Mouse (Mus musculus): ENCODE results near the gene Lactbl1. TPM values are rescaled to one million over a fixed set of nuclear protein-coding genes. Genes with fewer than 3 reads are reported as not detected.

Lactbl1 gene
- polyA plus RNA-seq, 1 experiment from 2014 or later, result not detected

DNA sequence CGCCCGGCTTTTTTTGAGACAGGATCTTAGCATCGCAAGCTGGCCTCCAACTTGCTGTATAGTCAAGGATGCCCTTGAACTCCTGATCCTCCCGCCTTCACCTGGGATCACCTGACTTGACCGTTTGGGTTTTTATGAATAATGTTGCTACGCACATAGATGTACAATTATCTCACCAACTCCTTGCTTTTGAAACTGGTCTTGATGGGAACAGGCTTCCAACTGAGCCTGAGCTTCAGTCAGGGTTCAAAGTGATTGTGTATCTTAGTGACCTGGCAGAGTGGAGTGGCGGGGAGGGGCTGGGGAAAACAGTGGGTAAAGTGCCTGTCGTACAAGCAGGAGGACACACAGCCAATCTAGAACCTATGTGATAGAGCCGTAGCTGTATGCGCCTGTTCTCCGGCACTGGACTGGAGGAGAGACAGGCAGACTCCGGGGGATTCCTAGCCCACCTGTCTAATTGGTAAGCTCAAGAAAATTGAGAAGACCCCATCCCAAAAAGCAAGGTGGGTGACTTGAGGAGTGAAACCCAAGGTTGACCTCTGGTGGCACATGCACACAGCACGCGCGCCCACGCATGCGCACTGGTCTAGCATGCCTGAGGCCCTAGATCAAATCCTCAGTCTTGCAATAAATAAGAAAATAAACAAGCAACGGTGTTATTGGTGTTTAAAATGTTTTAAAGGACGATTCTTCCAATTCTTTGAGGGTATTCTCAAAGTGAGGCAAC is 16.5 kb upstream of the Lactbl1 start:
- Histone ChIP-seq H3K4me1 (peaks cover 5% of the 10 kb centered on the region), H3K4me3 (no peak overlapping the region), H3K27ac (replicated peaks) (no peak overlapping the region), H3K27me3 (replicated peaks; ENCODE audit: low read depth, poor library complexity, severe bottlenecking) (no peaks in the 10 kb centered on the region), H3K36me3 (replicated peaks) (no peaks in the 10 kb centered on the region), H3K9me3 (no peaks in the 10 kb centered on the region)
- DNase-seq (ENCODE audit: low spot score), result no peak
- WGBS, result 91% methylated on average over 19 of the region's 19 CpGs

DNA sequence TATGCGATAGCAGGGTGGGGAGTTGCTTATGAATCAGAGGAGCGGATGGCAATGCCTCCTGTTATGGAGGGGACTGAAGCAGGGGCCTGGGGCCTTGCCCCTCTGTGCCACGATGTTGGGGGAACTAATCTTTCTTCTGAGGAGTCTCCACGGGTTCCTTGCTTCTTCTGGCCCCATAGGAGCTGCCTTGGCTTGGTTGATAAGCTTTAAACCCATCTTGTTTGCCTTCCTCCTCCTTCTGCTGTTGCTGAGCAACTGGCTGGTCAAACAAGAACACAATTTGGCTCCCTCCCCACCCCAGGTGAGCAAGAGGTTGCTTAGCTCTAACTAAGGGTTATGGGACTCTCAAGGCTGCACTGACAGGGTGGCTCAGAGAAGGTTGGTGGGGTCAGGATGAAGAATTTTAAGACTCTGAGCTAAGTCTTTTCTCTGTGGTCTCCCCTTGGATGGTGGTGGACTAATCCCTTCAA is 12.0 kb upstream of the Lactbl1 start, which contains the start of gene Tex46:
Gene Tex46, plus strand, starts transcription at position 51 of the 470 bp plus-strand sequence.
- H3K36me3 ChIP-seq (replicated peaks), result no peaks in the 10 kb centered on the region
- H3K27ac ChIP-seq (replicated peaks), result no peak within 1 kb of the TSS
- H3K4me3 ChIP-seq, result no peak within 1 kb of the TSS
- no peaks in the 10 kb centered on the region for H3K9me3 ChIP-seq
- H3K4me1 ChIP-seq, result no peaks in the 10 kb centered on the region
- WGBS, result 67% methylated on average over 4 of the region's 4 CpGs
- no peak for DNase-seq (ENCODE audit: low spot score)
- no peaks in the 10 kb centered on the region for H3K27me3 ChIP-seq (replicated peaks; ENCODE audit: low read depth, poor library complexity, severe bottlenecking)

GRCm38 (mm10) chr4:136613657-136614056 is 8.8 kb upstream of the Lactbl1 start:
- Histone ChIP-seq H3K4me1 (peaks cover 2% of the 10 kb centered on the region; the same call in 1 of the 2 replicates), H3K27me3 (replicated peaks; ENCODE audit: low read depth, poor library complexity, severe bottlenecking) (no peaks in the 10 kb centered on the region), H3K4me3 (no peak overlapping the region), H3K27ac (replicated peaks) (no peak overlapping the region), H3K9me3 (no peaks in the 10 kb centered on the region), H3K36me3 (replicated peaks) (no peaks in the 10 kb centered on the region)
- 69% methylated on average over 7 of the region's 7 CpGs for WGBS
- DNase-seq (ENCODE audit: low spot score), result no peak

DNA sequence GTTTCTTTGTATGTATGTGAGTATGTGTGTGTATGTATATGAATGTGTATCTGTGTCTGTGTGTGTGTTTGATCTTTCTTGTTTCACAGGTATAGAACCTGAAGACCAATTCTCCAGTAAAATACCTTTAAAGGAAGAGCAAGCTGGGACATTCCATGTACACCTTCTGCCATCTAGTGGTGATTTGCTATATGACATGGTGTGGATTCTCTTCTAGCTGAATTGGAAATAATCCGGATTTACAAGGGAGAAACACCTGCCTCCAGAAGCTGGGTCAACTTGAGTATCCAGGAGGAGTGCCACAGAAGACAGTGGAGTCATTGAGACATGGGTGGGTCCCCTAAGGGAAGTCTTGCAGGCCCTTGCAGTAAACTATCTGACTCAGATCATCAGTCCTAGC is 1.1 kb upstream of the Lactbl1 start:
- Histone ChIP-seq H3K4me3 (no peak overlapping the region), H3K9me3 (no peaks in the 10 kb centered on the region), H3K36me3 (replicated peaks) (no peaks in the 10 kb centered on the region), H3K4me1 (peaks cover 11% of the 10 kb centered on the region), H3K27me3 (replicated peaks; ENCODE audit: low read depth, poor library complexity, severe bottlenecking) (no peaks in the 10 kb centered on the region), H3K27ac (replicated peaks) (no peak overlapping the region)
- DNase-seq (ENCODE audit: low spot score), result no peak
- WGBS, result 0% methylated on average over 1 of the region's 1 CpGs

- Histone ChIP-seq H3K27me3 (replicated peaks; ENCODE audit: low read depth, poor library complexity, severe bottlenecking) (no peaks in the 10 kb centered on the region), H3K4me3 (no peak overlapping the region), H3K36me3 (replicated peaks) (no peaks in the 10 kb centered on the region), H3K9me3 (no peaks in the 10 kb centered on the region), H3K27ac (replicated peaks) (no peak overlapping the region), H3K4me1 (peaks cover 11% of the 10 kb centered on the region)
- 55% methylated on average over 5 of the region's 5 CpGs for WGBS
- DNase-seq (ENCODE audit: low spot score), result no peak
Observed at GRCm38 (mm10) chr4:136621956-136622355, 465 bp upstream of the Lactbl1 start.

- H3K4me3 ChIP-seq, result no peak overlapping the region
- H3K9me3 ChIP-seq, result no peaks in the 10 kb centered on the region
- WGBS, result 68% methylated on average over 6 of the region's 6 CpGs
- H3K4me1 ChIP-seq, result no peaks in the 10 kb centered on the region
- DNase-seq (ENCODE audit: low spot score), result no peak
- no peaks in the 10 kb centered on the region for H3K36me3 ChIP-seq (replicated peaks)
- no peak overlapping the region for H3K27ac ChIP-seq (replicated peaks)
- no peaks in the 10 kb centered on the region for H3K27me3 ChIP-seq (replicated peaks; ENCODE audit: low read depth, poor library complexity, severe bottlenecking)
Observed at GRCm38 (mm10) chr4:136626590-136626989, 4.2 kb downstream of the Lactbl1 start.

GRCm38 (mm10) chr4:136631237-136631994 is 9.0 kb downstream of the Lactbl1 start:
- Histone ChIP-seq H3K4me3 (no peak overlapping the region), H3K27me3 (replicated peaks; ENCODE audit: low read depth, poor library complexity, severe bottlenecking) (peaks cover 12% of the 10 kb centered on the region), H3K4me1 (no peaks in the 10 kb centered on the region), H3K9me3 (no peaks in the 10 kb centered on the region; the same call in 1 of the 2 replicates), H3K36me3 (replicated peaks) (no peaks in the 10 kb centered on the region), H3K27ac (replicated peaks) (no peak overlapping the region)
- 87% methylated on average over 11 of the region's 11 CpGs for WGBS
- no peak for DNase-seq (ENCODE audit: low spot score)

- H3K4me1 ChIP-seq, result peaks cover 24% of the 10 kb centered on the region
- DNase-seq (ENCODE audit: low spot score), result no peak
- H3K36me3 ChIP-seq (replicated peaks), result no peaks in the 10 kb centered on the region
- H3K27me3 ChIP-seq (replicated peaks; ENCODE audit: low read depth, poor library complexity, severe bottlenecking), result peaks cover 56% of the 10 kb centered on the region
- no peak overlapping the region for H3K4me3 ChIP-seq
- no peaks in the 10 kb centered on the region; the same call in 1 of the 2 replicates for H3K9me3 ChIP-seq
- no peak overlapping the region for H3K27ac ChIP-seq (replicated peaks)
Observed at GRCm38 (mm10) chr4:136635995-136636394, 13.6 kb downstream of the Lactbl1 start.

- H3K4me1 ChIP-seq, result peaks cover 24% of the 10 kb centered on the region
- no peak overlapping the region for H3K4me3 ChIP-seq
- DNase-seq (ENCODE audit: low spot score), result no peak
- peaks cover 56% of the 10 kb centered on the region for H3K27me3 ChIP-seq (replicated peaks; ENCODE audit: low read depth, poor library complexity, severe bottlenecking)
- 61% methylated on average over 5 of the region's 5 CpGs for WGBS
- H3K9me3 ChIP-seq, result no peaks in the 10 kb centered on the region; the same call in 1 of the 2 replicates
- no peaks in the 10 kb centered on the region for H3K36me3 ChIP-seq (replicated peaks)
- no peak overlapping the region for H3K27ac ChIP-seq (replicated peaks)
Observed at GRCm38 (mm10) chr4:136636511-136636910, 14.1 kb downstream of the Lactbl1 start.

GRCm38 (mm10) chr4:136636983-136637562 is 14.7 kb downstream of the Lactbl1 start:
- peak overlapping the region; percentile 64 for H3K4me3 ChIP-seq
- H3K27ac ChIP-seq (replicated peaks), result peak overlapping the region; percentile 77
- DNase-seq (ENCODE audit: low spot score), result peak; percentile 35
- peaks cover 24% of the 10 kb centered on the region for H3K4me1 ChIP-seq
- H3K27me3 ChIP-seq (replicated peaks; ENCODE audit: low read depth, poor library complexity, severe bottlenecking), result peaks cover 56% of the 10 kb centered on the region
- WGBS, result 16% methylated on average over 37 of the region's 37 CpGs
- no peaks in the 10 kb centered on the region for H3K36me3 ChIP-seq (replicated peaks)
- no peaks in the 10 kb centered on the region; the same call in 1 of the 2 replicates for H3K9me3 ChIP-seq

DNA sequence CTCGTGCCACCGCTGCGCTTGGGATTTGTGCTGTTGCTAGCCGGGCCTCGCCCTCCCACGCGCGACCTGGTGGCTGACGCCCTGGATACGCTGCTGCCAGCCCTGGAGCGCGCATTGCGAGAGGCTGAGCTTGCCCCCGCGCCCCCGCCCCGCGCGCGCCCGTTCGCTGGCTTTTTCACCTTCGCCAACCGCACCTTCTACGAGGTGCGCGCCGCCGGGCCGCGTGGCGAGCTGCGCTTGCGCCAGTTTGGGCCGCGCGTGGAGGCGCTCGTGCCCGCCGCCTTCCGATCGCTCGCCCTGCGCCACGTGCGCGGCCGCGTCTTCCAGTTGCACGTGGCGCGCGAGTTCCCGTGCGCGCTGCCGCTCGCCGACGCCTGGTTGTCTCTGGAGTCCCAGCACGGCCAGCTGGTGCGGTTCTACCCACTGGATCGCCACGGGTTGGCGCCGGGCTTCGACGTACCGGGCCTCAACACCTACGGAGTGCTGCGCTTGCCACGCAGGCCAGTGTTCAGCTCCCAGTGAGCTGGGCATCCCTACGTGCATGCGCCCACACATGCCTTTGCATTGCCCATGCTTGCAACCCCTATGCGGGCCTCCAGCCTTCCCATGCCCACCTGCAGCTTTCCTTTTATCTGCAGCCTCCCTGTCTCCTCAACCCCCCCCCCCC is 15.3 kb downstream of the Lactbl1 start:
- Histone ChIP-seq H3K4me1 (peaks cover 24% of the 10 kb centered on the region), H3K36me3 (replicated peaks) (no peaks in the 10 kb centered on the region), H3K9me3 (no peaks in the 10 kb centered on the region; the same call in 1 of the 2 replicates), H3K27ac (replicated peaks) (peak overlapping the region; percentile 77), H3K4me3 (peak overlapping the region; percentile 64), H3K27me3 (replicated peaks; ENCODE audit: low read depth, poor library complexity, severe bottlenecking) (peaks cover 56% of the 10 kb centered on the region)
- 3% methylated on average over 76 of the region's 76 CpGs for WGBS
- DNase-seq (ENCODE audit: low spot score), result peak; percentile 61

- WGBS, result 31% methylated on average over 7 of the region's 7 CpGs
- no peak for DNase-seq (ENCODE audit: low spot score)
Observed at GRCm38 (mm10) chr4:136638230-136638750, 15.9 kb downstream of the Lactbl1 start.

More at GRCm38 (mm10) chr4:136638230-136638750, 15.9 kb downstream of the Lactbl1 start:
- Histone ChIP-seq H3K4me3 (peak overlapping the region; percentile 64), H3K36me3 (replicated peaks) (no peaks in the 10 kb centered on the region), H3K9me3 (no peaks in the 10 kb centered on the region; the same call in 1 of the 2 replicates), H3K4me1 (peaks cover 24% of the 10 kb centered on the region), H3K27me3 (replicated peaks; ENCODE audit: low read depth, poor library complexity, severe bottlenecking) (peaks cover 56% of the 10 kb centered on the region), H3K27ac (replicated peaks) (no peak overlapping the region)
